Mouse (Mus musculus) liver, embryonic 14.5 days (tissue): ENCODE data around the gene Naa25.

Experiments
- CTCF ChIP-seq: IDR thresholded peaks from 2 replicates; pipeline ENCODE4 v1.5.1; 2016; ENCODE audit warnings: antibody characterized with exemption, low read depth, control low read depth
- EP300 ChIP-seq: IDR thresholded peaks from 2 replicates; pipeline ENCODE4 v1.6.1; 2016; ENCODE audit warnings: antibody characterized with exemption, low read depth

DNA sequence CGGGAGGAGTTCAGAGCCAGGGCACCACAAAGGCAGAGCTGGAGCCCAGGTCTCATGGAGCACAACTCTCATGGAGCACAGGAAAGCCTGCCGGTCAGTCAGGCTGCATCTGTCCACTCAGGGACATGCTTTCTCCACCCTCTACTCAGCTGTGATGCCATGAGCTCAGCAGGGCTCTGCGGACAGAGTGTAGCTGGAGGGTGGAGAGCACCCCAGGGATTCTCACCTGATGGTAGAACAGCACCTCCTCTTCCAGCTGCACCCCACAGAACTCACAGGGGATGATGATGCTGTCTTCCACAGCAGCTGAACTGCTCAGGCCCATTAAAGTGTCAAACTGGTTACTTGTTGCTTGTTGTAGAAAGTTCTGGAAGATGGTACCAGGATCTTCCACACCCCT is 22.9 kb upstream of the Naa25 start:
- TF ChIP-seq CTCF (no peak), EP300 (no peak)
